Mouse (Mus musculus) lung, embryonic 15.5 days (tissue): ENCODE results near the gene Tpr. TPM values are rescaled to one million over a fixed set of nuclear protein-coding genes. Genes with fewer than 3 reads are reported as not detected.
A peak's percentile ranks its signal among the peaks of the same experiment; 100 is the strongest.

Experiments
- ATAC-seq: fragments of 200-750 bp; cut with Nextera tagmentation; 2 replicates; pipeline ENCODE4 v1.8.0; 2017; ENCODE audit warnings: moderate number of reproducible peaks, borderline replicate concordance; ENCODE audit not compliant: low FRiP score, low TSS enrichment; ENCODE audit errors: extremely low read depth
- H3K27ac ChIP-seq: fragments of 300-500 bp; sonication (generic); 2 replicates; pipeline ENCODE4 v1.5.1; 2015; ENCODE audit warnings: moderate library complexity, mild to moderate bottlenecking, inconsistent platforms
- H3K27me3 ChIP-seq: fragments of 300-500 bp; sonication (generic); 2 replicates; pipeline ENCODE4 v1.6.1; 2015; ENCODE audit warnings: inconsistent platforms
- H3K36me3 ChIP-seq: fragments of 300-500 bp; sonication (generic); 2 replicates; pipeline ENCODE4 v1.6.1; 2015; ENCODE audit warnings: inconsistent platforms
- H3K4me1 ChIP-seq: fragments of 300-500 bp; sonication (generic); 2 replicates; pipeline ENCODE4 v1.6.1; 2015; ENCODE audit warnings: inconsistent platforms
- H3K4me2 ChIP-seq: fragments of 300-500 bp; sonication (generic); 2 replicates; pipeline ENCODE4 v1.6.1; 2015; ENCODE audit warnings: inconsistent platforms, mild to moderate bottlenecking, moderate library complexity
- H3K4me3 ChIP-seq: fragments of 300-500 bp; sonication (generic); 2 replicates; pipeline ENCODE4 v1.5.1; 2015; ENCODE audit warnings: mild to moderate bottlenecking, inconsistent platforms
- H3K9ac ChIP-seq: fragments of 300-500 bp; sonication (generic); 2 replicates; pipeline ENCODE4 v1.6.1; 2015; ENCODE audit warnings: inconsistent platforms
- H3K9me3 ChIP-seq: fragments of 300-500 bp; sonication (generic); 2 replicates; pipeline ENCODE4 v1.6.1; 2016; ENCODE audit warnings: inconsistent platforms
- whole genome bisulfite sequencing: fragments of 180-500 bp; shearing (Covaris S2); methylation state at CpG from one replicate; pipeline ENCODE4 v1.1.7; 2015; 5-methylcytosine and 5-hydroxymethylcytosine counted together
- polyA plus RNA-seq: library from polyadenylated mRNA; unstranded; fragments of >200 nt; fragmentation: Nextera tagmentation; extraction: Ambion mirVana; gene quantifications from 2 replicates; pipeline ENCODE4 v1.2.1, GENCODE M21; 2015

Tpr gene
- 158 and 160 TPM in 2 replicates for polyA plus RNA-seq

DNA sequence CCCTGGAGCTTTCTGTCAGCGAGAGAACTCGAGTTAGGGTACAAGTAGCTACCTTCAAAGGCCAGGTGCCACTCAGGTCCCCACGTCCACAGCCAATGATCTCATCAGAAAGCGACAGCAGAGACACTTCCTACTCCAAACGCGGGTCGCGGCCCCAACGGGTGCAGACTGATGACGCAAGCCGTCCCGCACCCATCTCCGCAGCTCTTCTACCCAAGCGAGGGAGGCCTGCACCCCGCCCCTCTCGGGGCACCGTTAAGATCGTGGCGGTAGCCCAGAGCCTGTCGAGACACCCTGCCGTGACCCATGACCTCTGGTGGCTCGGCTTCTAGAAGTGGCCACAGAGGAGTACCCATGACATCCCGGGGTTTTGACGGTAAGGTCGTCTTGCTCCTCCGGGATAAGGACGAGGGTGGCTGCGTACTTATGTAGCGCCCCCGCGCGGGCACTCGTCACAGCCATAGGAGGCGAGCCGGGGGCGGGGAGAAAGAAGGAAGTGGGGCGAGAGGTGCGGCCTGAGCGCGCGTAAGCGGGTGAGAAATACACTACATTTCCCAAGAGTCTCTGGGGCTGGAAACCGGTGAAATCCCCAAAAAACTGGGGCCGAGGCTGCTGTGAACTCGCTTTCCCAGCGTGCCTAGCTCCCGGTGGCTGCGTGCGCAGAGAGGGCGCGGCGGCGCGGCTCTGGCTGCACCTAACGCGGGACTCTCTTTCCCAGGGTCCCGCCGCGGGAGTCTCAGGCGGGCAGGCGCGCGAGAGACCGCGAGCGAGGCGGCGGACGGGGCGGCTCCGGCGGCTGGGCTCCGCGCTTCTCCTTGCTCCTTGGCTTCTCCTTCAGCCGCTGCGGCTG, at the start of gene Tpr, which contains the start of gene Odr4:
Gene Tpr, plus strand, starts transcription at position 201 of the 850 bp plus-strand sequence.
Gene Odr4, minus strand, starts transcription at position 443 of the 850 bp plus-strand sequence.
- no peaks in the 10 kb centered on the region for H3K27me3 ChIP-seq
- peak within 1 kb of the TSS; percentile 62 for H3K4me2 ChIP-seq
- H3K36me3 ChIP-seq, result peaks cover 32% of the 10 kb centered on the region
- WGBS, result under 1% methylated on average over 64 of the region's 76 CpGs
- H3K9me3 ChIP-seq, result no peaks in the 10 kb centered on the region
- peak within 1 kb of the TSS; percentile 71 for H3K4me3 ChIP-seq
- peak; percentile 99 for ATAC-seq
- peaks cover 6% of the 10 kb centered on the region for H3K4me1 ChIP-seq
- H3K9ac ChIP-seq, result peak within 1 kb of the TSS; percentile 74
- peak within 1 kb of the TSS; percentile 91 for H3K27ac ChIP-seq

DNA sequence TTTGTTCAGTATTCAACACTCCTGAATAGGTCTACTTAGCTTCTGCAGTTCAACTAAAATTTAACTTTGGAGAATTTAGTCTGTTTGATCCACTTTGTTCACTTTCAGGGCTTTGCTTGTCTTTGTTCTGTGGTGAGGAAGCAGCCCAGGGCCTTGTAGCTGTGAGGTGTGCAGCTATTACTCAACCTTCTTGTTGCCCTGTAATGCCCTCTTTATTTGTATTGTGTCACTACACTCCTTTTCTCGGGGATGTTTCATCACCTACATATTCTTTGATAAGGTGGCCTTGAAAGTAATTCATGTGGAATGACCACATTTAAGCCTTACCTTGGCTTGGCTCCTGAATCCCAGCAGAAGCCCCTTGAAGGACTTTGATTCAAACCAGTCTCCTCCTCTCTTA, 31.8 kb upstream of the Tpr start:
- no peaks in the 10 kb centered on the region for H3K9me3 ChIP-seq
- no peaks in the 10 kb centered on the region for H3K27me3 ChIP-seq
- no peak overlapping the region for H3K4me2 ChIP-seq
- H3K36me3 ChIP-seq, result peaks cover 16% of the 10 kb centered on the region
- no peak overlapping the region for H3K4me3 ChIP-seq
- no peak overlapping the region for H3K9ac ChIP-seq
- no peaks in the 10 kb centered on the region for H3K4me1 ChIP-seq
- ATAC-seq, result no peak
- H3K27ac ChIP-seq, result no peak overlapping the region
- WGBS, result 81% methylated on average over 1 of the region's 1 CpGs

DNA sequence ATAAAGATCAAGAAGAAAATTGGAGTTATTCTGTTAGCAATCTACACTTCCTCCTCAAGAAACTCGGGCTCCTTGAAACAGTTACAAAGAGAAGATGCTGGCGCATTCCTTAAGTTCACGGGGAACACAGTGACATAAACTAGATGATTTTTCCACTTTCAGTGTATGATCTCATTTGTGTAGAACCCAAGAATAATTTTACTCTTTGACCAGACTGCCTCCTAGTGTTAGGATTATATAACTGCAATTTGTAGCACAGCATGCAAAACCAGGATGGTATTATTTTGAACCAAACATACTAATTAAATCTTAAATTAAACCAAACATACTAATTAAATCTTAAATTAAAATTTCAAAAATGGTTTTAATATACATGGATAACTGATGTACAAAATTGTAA, 19.7 kb upstream of the Tpr start:
- Histone ChIP-seq H3K27me3 (no peaks in the 10 kb centered on the region), H3K4me1 (no peaks in the 10 kb centered on the region), H3K36me3 (0 out of 2 replicates have a peak, but pooled peaks cover 2% of the 10 kb centered on the region), H3K4me2 (no peak overlapping the region), H3K27ac (no peak overlapping the region), H3K4me3 (no peak overlapping the region), H3K9ac (no peak overlapping the region), H3K9me3 (no peaks in the 10 kb centered on the region)
- ATAC-seq, result no peak
- 75% methylated on average over 3 of the region's 3 CpGs for WGBS

DNA sequence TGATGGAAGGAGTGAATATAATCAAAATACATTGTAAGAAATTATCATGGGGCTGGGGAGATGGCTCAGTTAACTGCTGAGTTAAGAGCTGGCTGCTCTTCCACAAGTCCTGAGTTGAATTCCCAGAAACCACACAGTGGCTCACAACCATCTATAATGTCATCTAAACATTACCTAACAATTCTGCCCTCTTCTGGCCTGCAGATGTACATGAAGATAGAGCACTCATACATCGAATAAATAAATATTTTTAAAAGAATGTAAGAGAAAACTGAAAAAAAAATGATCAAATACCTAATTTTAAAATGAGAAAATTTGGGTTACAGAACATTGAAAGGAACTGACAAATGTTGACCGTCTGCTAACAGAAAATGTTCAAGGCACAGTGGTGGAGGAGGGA, 18.4 kb upstream of the Tpr start:
- no peak overlapping the region for H3K27ac ChIP-seq
- H3K36me3 ChIP-seq, result peaks cover 6% of the 10 kb centered on the region; the same call in 1 of the 2 replicates

DNA sequence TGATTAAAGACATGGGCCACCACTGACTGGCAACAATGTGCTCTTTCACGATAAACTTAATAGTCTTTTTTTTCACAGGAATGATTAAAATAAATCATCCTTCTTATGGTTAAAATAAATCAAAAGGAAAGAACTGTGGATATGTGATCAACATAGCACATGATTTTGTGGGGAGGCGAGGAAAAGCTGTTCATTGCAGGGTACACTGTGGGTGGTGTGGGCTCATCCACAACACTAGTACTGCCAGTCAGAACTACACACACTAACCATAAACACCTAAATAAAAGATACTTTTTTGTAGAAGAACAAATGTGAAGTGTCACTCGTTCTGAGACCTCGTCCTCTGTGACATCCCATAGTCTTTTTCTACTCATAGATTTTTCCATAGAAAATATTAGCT, 8.5 kb upstream of the Tpr start:
- no peaks in the 10 kb centered on the region for H3K4me1 ChIP-seq
- H3K36me3 ChIP-seq, result peaks cover 38% of the 10 kb centered on the region
- no peak overlapping the region for H3K4me3 ChIP-seq
- H3K27me3 ChIP-seq, result no peaks in the 10 kb centered on the region
- no peak for ATAC-seq
- no peak overlapping the region for H3K27ac ChIP-seq
- 94% methylated on average over 4 of the region's 4 CpGs for WGBS
- no peak overlapping the region for H3K4me2 ChIP-seq
- no peaks in the 10 kb centered on the region for H3K9me3 ChIP-seq
- H3K9ac ChIP-seq, result no peak overlapping the region

More for the DNA sequence above, 18.4 kb upstream of the Tpr start:
- ATAC-seq, result no peak
- WGBS, result 87% methylated on average over 2 of the region's 2 CpGs
- H3K9me3 ChIP-seq, result no peaks in the 10 kb centered on the region
- H3K4me2 ChIP-seq, result no peak overlapping the region
- no peak overlapping the region for H3K9ac ChIP-seq
- H3K4me1 ChIP-seq, result no peaks in the 10 kb centered on the region
- H3K4me3 ChIP-seq, result no peak overlapping the region
- H3K27me3 ChIP-seq, result no peaks in the 10 kb centered on the region

DNA sequence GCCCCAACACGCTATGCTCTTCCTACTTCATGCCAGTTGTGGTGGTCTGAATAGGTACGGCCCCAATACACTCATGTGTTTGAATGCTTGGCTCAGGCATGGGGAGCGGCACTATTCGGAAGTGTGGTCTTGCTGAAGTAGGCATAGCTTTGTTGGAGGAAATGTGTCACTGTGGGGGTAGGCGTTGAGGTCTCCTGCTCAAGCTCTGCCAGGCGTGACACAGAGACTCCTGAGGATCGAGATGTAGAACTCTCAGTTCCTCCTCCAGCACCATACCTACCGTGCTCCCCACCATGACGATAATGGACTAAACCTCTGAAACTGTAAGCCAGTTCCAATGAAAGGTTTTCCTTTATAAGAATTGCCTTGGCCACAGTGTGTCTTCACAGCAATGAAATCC, 5.1 kb upstream of the Tpr start:
- Histone ChIP-seq H3K4me3 (no peak overlapping the region), H3K4me2 (no peak overlapping the region), H3K36me3 (peaks cover 39% of the 10 kb centered on the region), H3K4me1 (peaks cover 4% of the 10 kb centered on the region), H3K27ac (no peak overlapping the region), H3K9ac (no peak overlapping the region), H3K9me3 (no peaks in the 10 kb centered on the region), H3K27me3 (no peaks in the 10 kb centered on the region)
- ATAC-seq, result no peak
- WGBS, result 95% methylated on average over 9 of the region's 9 CpGs

DNA sequence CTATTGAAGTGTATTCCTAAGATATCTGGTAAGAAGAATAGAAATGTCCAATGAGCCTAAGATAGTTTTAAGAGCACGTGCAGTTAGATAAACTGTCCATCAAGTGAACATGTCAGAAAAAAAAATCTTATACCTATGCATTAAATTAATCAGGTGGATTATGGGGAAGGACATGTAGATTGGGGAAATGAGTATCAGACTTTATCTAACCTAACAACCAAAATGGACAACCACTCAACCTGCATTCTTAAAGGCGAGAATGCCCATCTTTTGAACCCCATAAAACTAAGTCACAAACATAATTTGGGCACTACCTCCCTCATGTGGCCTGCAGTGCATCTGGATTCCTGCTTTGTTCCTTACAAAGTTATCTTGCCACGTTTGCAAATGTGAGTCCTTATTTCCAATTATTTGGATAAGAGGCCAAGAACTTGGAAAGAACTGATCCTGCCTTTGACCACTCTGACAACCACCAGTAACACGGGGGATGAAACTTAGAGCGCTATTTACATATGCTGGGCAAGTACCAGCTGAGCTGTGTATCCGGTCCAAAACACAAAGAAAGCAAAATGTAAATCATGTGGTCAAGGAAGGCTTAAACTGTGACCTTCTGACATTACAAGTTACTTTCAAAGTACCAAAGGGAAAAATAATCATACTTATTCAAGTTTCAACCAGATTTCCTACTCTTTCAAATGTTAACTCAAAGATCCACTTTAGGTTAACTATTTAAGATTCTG, 3.1 kb upstream of the Tpr start:
- 85% methylated on average over 6 of the region's 6 CpGs for WGBS
- Histone ChIP-seq H3K36me3 (peaks cover 29% of the 10 kb centered on the region), H3K4me3 (no peak overlapping the region), H3K27me3 (no peaks in the 10 kb centered on the region), H3K4me1 (peaks cover 4% of the 10 kb centered on the region), H3K9ac (no peak overlapping the region), H3K9me3 (no peaks in the 10 kb centered on the region), H3K4me2 (no peak overlapping the region), H3K27ac (no peak overlapping the region)
- ATAC-seq, result no peak

DNA sequence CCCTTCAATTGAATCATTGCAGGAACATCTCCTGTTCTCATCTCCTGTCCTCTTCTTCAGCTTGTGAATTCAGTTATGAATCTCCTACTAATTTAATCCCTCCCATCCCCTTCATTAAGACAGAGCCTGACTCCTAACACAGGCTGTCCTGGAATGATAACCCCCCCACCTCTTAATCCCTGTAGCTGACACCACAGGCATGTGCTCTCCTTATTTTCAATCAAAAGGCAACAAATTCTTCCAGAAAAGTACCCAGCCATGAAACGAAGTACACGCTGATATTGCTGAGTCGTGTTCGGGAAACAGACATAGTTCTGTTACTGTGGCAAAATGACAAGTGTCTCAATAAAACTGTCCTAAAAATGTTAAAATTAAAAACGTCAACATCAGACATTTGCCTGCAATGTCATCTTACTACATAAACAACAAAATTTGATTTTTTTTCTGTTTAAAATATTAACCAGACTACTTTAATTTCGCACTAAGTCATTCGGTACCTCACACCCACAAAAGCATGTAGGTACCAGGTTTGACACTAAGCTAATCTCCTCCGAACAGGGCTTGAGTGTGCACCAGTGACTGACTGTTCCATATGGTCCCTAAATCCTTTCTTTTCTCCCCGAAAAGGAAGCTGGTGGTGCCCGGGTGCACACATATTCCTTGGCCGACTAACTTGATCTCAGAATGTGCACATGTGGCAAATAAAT, 554 bp upstream of the Tpr start:
- Histone ChIP-seq H3K27ac (peak overlapping the region; percentile 88), H3K4me1 (peaks cover 6% of the 10 kb centered on the region), H3K4me3 (peak overlapping the region; percentile 71), H3K9me3 (no peaks in the 10 kb centered on the region), H3K9ac (peak overlapping the region; percentile 68), H3K27me3 (no peaks in the 10 kb centered on the region), H3K4me2 (peak overlapping the region; percentile 59), H3K36me3 (peaks cover 33% of the 10 kb centered on the region)
- WGBS, result 18% methylated on average over 11 of the region's 11 CpGs
- ATAC-seq, result peak; percentile 2; the same call in 1 of the 2 replicates

DNA sequence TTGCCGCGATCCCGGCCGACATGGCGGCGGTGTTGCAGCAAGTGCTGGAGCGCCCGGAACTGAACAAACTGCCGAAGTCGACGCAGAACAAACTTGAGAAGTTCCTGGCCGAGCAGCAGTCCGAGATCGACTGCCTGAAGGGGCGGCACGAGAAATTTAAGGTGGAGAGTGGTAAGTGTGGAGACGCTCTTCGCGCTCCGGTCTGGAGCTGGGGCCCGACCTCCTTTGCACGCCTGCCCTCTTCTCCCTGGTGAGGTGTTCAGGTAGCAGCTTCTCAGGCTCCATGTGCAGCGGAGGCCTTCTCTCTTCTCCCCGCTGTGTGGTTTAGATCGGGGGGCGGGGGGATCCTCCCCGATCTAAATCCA, 832 bp downstream of the Tpr start:
- Histone ChIP-seq H3K9me3 (no peaks in the 10 kb centered on the region), H3K27me3 (no peaks in the 10 kb centered on the region), H3K4me2 (peak overlapping the region; percentile 62), H3K27ac (peak overlapping the region; percentile 91), H3K36me3 (peaks cover 31% of the 10 kb centered on the region), H3K4me3 (peak overlapping the region; percentile 71), H3K4me1 (peaks cover 6% of the 10 kb centered on the region), H3K9ac (peak overlapping the region; percentile 74)
- peak; percentile 58 for ATAC-seq
- under 1% methylated on average over 23 of the region's 27 CpGs for WGBS

DNA sequence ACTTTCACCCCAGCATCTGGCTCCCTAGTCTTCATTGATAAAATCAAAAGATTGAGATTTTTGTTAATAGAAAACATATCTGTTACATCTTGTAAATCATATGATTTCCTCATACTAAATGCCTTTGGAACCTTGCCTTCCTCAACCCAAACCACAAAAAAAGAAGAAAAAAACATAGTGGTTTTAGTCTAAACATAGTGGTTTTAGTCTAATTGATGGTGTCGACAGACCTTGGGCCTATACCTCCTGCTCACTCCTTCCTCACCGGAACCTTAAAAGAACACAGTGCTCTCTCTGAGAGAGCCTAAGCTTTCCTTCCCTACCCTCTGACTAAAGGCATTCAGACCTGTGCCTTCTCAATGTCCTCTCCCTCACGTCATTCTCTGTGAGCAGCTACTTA, 3.4 kb downstream of the Tpr start:
- Histone ChIP-seq H3K36me3 (peaks cover 34% of the 10 kb centered on the region), H3K4me1 (peaks cover 6% of the 10 kb centered on the region), H3K27me3 (no peaks in the 10 kb centered on the region), H3K27ac (no peak overlapping the region), H3K4me3 (no peak overlapping the region), H3K9me3 (no peaks in the 10 kb centered on the region), H3K9ac (no peak overlapping the region), H3K4me2 (no peak overlapping the region)
- 87% methylated on average over 3 of the region's 3 CpGs for WGBS
- no peak for ATAC-seq

DNA sequence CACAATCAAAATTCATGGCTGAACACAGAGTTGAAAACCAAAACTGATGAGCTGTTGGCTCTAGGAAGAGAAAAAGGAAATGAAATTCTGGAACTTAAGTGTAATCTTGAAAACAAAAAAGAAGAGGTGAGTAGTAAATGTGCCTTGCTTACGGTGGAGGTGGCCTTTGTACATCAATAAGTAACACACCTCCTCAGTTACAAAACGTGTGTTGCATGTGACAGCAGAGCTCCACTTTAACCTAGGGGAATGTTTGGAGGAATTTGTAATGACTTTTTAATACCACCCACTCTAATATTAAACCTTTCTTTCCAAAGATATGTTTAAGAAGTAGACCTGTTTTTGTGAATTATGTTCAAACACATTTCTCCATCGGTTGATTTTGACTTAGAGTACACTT, 11.3 kb downstream of the Tpr start:
- H3K36me3 ChIP-seq, result peaks cover 46% of the 10 kb centered on the region
- ATAC-seq, result no peak
- H3K4me1 ChIP-seq, result no peaks in the 10 kb centered on the region
- WGBS, result 93% methylated on average over 3 of the region's 3 CpGs
- H3K27ac ChIP-seq, result no peak overlapping the region
- H3K9me3 ChIP-seq, result no peaks in the 10 kb centered on the region
- H3K4me3 ChIP-seq, result no peak overlapping the region
- no peak overlapping the region for H3K9ac ChIP-seq
- H3K27me3 ChIP-seq, result no peaks in the 10 kb centered on the region
- H3K4me2 ChIP-seq, result no peak overlapping the region
